Mouse (Mus musculus) gastrocnemius, adult 18-20 months (tissue): ENCODE results near the gene C7. TPM values are rescaled to one million over a fixed set of nuclear protein-coding genes. Genes with fewer than 3 reads are reported as not detected.

Experiments
- DNase-seq: peaks from one replicate; pipeline ENCODE4 v3.0.0; 2021; ENCODE audit warnings: low spot score
- total RNA-seq, 2 experiments: library from RNA; stranded (reverse); gene quantifications; 2 replicates each; pipeline ENCODE4 v1.2.3; 2021

C7 gene
- total RNA-seq, 2 experiments from 2014 or later = 1.7 to 5.1 TPM

GRCm38 (mm10) chr15:5003503-5004196 lies 59.9 kb downstream of the C7 start:
- no peak for DNase-seq

- DNase-seq = no peak
These were observed 60.6 kb downstream of the C7 start for GRCm38 (mm10) chr15:5002903-5003302.

GRCm38 (mm10) chr15:4973355-4973754 lies 90.2 kb downstream of the C7 start:
- DNase-seq = peak; percentile 53

Other genes starting within 250 kb of the C7 start
- gene Mroh2b, start 165.0 kb downstream of the C7 start, total RNA-seq = not detected
- 1 to 10 TPM; 2.4 to 2.7 TPM for gene Card6, start 44.8 kb upstream of the C7 start, total RNA-seq
- 100 to 1,000 TPM; 186 to 194 TPM for gene Rpl37, start 52.9 kb upstream of the C7 start, total RNA-seq
- gene Prkaa1, start 80.1 kb upstream of the C7 start, total RNA-seq = 10 to 100 TPM; 10.2 to 10.8 TPM
- gene Ttc33, start 121.8 kb upstream of the C7 start, total RNA-seq = 10 to 100 TPM; 69.0 to 74.1 TPM
- gene Ptger4, start 180.4 kb upstream of the C7 start, total RNA-seq = under 1 TPM; 0.46 to 0.66 TPM